Mouse (Mus musculus): ENCODE measurements around the gene Zc2hc1c. TPM values are rescaled to one million over a fixed set of nuclear protein-coding genes. Genes with fewer than 3 reads are reported as not detected.

Zc2hc1c gene
- polyA plus RNA-seq, 1 experiment from 2014 or later, result 0.96 TPM

DNA sequence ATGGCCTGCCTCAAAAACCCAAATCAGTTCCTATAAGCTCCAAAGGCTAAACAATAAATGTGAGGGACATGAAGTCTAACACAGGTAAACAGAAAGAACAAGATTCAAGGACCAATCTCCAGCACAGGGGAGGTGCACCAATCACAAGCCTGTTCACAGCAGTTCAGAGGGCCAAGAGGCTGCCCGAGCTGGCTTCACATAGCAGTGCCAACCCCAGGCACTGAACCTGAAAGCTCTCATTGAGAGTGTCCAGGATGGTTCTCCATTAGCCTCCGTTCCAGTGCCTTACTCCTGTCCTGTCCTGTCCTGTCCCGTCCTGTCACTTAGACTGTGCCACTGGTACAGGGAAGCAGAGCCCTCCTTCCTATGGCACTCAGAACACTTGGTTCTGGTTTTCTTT, 58.8 kb downstream of the Zc2hc1c start:
- peaks cover 22% of the 10 kb centered on the region for H3K36me3 ChIP-seq (ENCODE audit: control insufficient read depth, insufficient read depth)
- no peak overlapping the region for H3K27ac ChIP-seq (ENCODE audit: low read depth, low read length)
- WGBS, result 82% methylated on average over 3 of the region's 3 CpGs
- no peak for TF ChIP-seq CTCF (IDR thresholded peaks at IDR 0.05; ENCODE audit: low read depth)
- H3K9ac ChIP-seq (ENCODE audit: low read depth, low read length), result no peak overlapping the region
- H3K4me2 ChIP-seq (replicated peaks; ENCODE audit: low read depth), result no peak overlapping the region
- no peaks in the 10 kb centered on the region for H3K9me3 ChIP-seq (ENCODE audit: control insufficient read depth)
- H3K4me3 ChIP-seq (ENCODE audit: low read depth, low read length), result no peak overlapping the region
- no peaks in the 10 kb centered on the region for H3K4me1 ChIP-seq (replicated peaks; ENCODE audit: control insufficient read depth, insufficient read depth, low read length)
- no peak for ATAC-seq
- H3K27me3 ChIP-seq (replicated peaks; ENCODE audit: control insufficient read depth, insufficient read depth, low read length), result no peaks in the 10 kb centered on the region

DNA sequence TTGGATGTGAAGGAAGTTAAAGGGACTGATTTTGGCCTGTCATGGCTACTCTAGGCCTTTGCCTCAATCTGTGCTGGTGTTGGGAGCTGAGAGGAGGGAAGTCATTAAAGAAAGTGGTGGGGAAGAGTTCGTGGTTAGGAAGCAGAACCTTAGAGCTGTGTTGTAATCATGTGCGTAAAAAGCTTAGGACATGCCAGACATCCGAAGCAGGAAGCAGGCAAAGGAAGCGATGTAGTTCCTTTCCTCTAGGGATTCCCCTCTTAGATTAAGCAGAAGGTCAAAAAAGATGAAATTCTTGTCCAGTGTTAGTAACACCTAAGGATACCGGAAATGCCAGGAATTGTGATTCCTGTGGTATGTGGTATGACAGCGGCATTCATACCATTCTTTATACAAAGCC, 59.9 kb downstream of the Zc2hc1c start:
- Histone ChIP-seq H3K27ac (ENCODE audit: low read depth, low read length) (peak overlapping the region; percentile 31; the same call in 1 of the 2 replicates), H3K36me3 (ENCODE audit: control insufficient read depth, insufficient read depth) (peaks cover 25% of the 10 kb centered on the region)
- WGBS, result 80% methylated on average over 6 of the region's 6 CpGs

More for the DNA sequence above, 59.9 kb downstream of the Zc2hc1c start:
- no peak for ATAC-seq
- H3K27me3 ChIP-seq (replicated peaks; ENCODE audit: control insufficient read depth, insufficient read depth, low read length), result no peaks in the 10 kb centered on the region
- H3K9ac ChIP-seq (ENCODE audit: low read depth, low read length), result no peak overlapping the region
- H3K9me3 ChIP-seq (ENCODE audit: control insufficient read depth), result no peaks in the 10 kb centered on the region
- TF ChIP-seq CTCF (IDR thresholded peaks at IDR 0.05; ENCODE audit: low read depth), result no peak
- H3K4me2 ChIP-seq (replicated peaks; ENCODE audit: low read depth), result no peak overlapping the region
- H3K4me3 ChIP-seq (ENCODE audit: low read depth, low read length), result no peak overlapping the region
- H3K4me1 ChIP-seq (replicated peaks; ENCODE audit: control insufficient read depth, insufficient read depth, low read length), result no peaks in the 10 kb centered on the region

Small RNA genes within 50 kb of the gene (microRNA-seq; reads per million reads assigned to microRNA genes)
- not detected for gene Mir6938

Other genes with a start within 250 kb of the Zc2hc1c start
- gene Prox2, start 177.8 kb upstream of the Zc2hc1c start, polyA plus RNA-seq (2015; fragmentation: Nextera tagmentation; extraction: Ambion mirVana), result 0.99 and 1.6 TPM in 2 replicates
- 119 and 125 TPM in 2 replicates for gene Dlst, start 177.8 kb upstream of the Zc2hc1c start, polyA plus RNA-seq (2015; fragmentation: Nextera tagmentation; extraction: Ambion mirVana)
- gene Rps6kl1, start 137.3 kb upstream of the Zc2hc1c start, polyA plus RNA-seq (2015; fragmentation: Nextera tagmentation; extraction: Ambion mirVana), result 1.3 and 1.9 TPM in 2 replicates
- 3.9 and 4.2 TPM in 2 replicates for gene Pgf, start 110.8 kb upstream of the Zc2hc1c start, polyA plus RNA-seq (2015; fragmentation: Nextera tagmentation; extraction: Ambion mirVana)
- gene Eif2b2, start 69.1 kb upstream of the Zc2hc1c start, polyA plus RNA-seq (2015; fragmentation: Nextera tagmentation; extraction: Ambion mirVana), result 44.5 and 44.9 TPM in 2 replicates
- 2.5 and 3.0 TPM in 2 replicates for gene Mlh3, start 18.0 kb upstream of the Zc2hc1c start, polyA plus RNA-seq (2015; fragmentation: Nextera tagmentation; extraction: Ambion mirVana)
- gene Acyp1, start 153 bp upstream of the Zc2hc1c start, polyA plus RNA-seq (2015; fragmentation: Nextera tagmentation; extraction: Ambion mirVana), result 50.3 and 51.9 TPM in 2 replicates
- gene Nek9, start 50.8 kb downstream of the Zc2hc1c start, polyA plus RNA-seq (2015; fragmentation: Nextera tagmentation; extraction: Ambion mirVana), result 10.2 and 10.3 TPM in 2 replicates
- 328 TPM in 2 replicates for gene Tmed10, start 86.3 kb downstream of the Zc2hc1c start, polyA plus RNA-seq (2015; fragmentation: Nextera tagmentation; extraction: Ambion mirVana)
- gene Fos, start 185.3 kb downstream of the Zc2hc1c start, polyA plus RNA-seq (2015; fragmentation: Nextera tagmentation; extraction: Ambion mirVana), result 22.4 and 27.1 TPM in 2 replicates